Mouse (Mus musculus) midbrain, embryonic 15.5 days (tissue): Measurements from ENCODE around the gene Car9. TPM values are rescaled to one million over a fixed set of nuclear protein-coding genes. Genes with fewer than 3 reads are reported as not detected.
A peak's percentile ranks its signal among the peaks of the same experiment; 100 is the strongest.

Experiments used
- ATAC-seq: fragments of 200-750 bp; cut with Nextera tagmentation; replicated peaks from 2 replicates; pipeline ENCODE4 v1.8.0; 2017; ENCODE audit warnings: moderate TSS enrichment
- H3K27ac ChIP-seq: fragments of 300-500 bp; sonication (generic); 2 replicates; pipeline ENCODE4 v1.5.1; 2015; ENCODE audit warnings: mild to moderate bottlenecking, inconsistent platforms
- H3K27me3 ChIP-seq: fragments of 300-500 bp; sonication (generic); replicated peaks from 2 replicates; pipeline ENCODE4 v1.6.1; 2015; ENCODE audit warnings: inconsistent platforms
- H3K36me3 ChIP-seq: fragments of 300-500 bp; sonication (generic); replicated peaks from 2 replicates; pipeline ENCODE4 v1.6.1; 2015; ENCODE audit warnings: inconsistent platforms
- H3K4me1 ChIP-seq: fragments of 300-500 bp; sonication (generic); 2 replicates; pipeline ENCODE4 v1.6.1; 2015; ENCODE audit warnings: inconsistent platforms
- H3K4me2 ChIP-seq: fragments of 300-500 bp; sonication (generic); 2 replicates; pipeline ENCODE4 v1.6.1; 2015; ENCODE audit warnings: inconsistent platforms, mild to moderate bottlenecking, moderate library complexity
- H3K4me3 ChIP-seq: fragments of 300-500 bp; sonication (generic); 2 replicates; pipeline ENCODE4 v1.5.1; 2015; ENCODE audit warnings: mild to moderate bottlenecking, inconsistent platforms
- H3K9ac ChIP-seq: fragments of 300-500 bp; sonication (generic); 2 replicates; pipeline ENCODE4 v1.6.1; 2015; ENCODE audit warnings: mild to moderate bottlenecking, inconsistent platforms
- H3K9me3 ChIP-seq: fragments of 300-500 bp; sonication (generic); 2 replicates; pipeline ENCODE4 v1.6.1; 2016; ENCODE audit warnings: inconsistent platforms
- WGBS: fragments of 180-500 bp; shearing (Covaris S2); methylation state at CpG from one replicate; pipeline ENCODE4 v1.1.7; 2015; ENCODE audit warnings: mixed read lengths; 5-methylcytosine and 5-hydroxymethylcytosine counted together
- polyA plus RNA-seq: library from polyadenylated mRNA; unstranded; fragments of >200 nt; fragmentation: Nextera tagmentation; extraction: Ambion mirVana; gene quantifications from 2 replicates; pipeline ENCODE4 v1.2.1, GENCODE M21; 2015

Gene Car9
- polyA plus RNA-seq, 1 experiment from 2014 or later, result 0.32 TPM

- ATAC-seq, result no peak
- H3K9ac ChIP-seq, result no peak overlapping the region
- no peak overlapping the region for H3K4me3 ChIP-seq
- H3K27me3 ChIP-seq, result no peaks in the 10 kb centered on the region
- 88% methylated on average over 4 of the region's 4 CpGs for WGBS
- no peaks in the 10 kb centered on the region for H3K36me3 ChIP-seq
- H3K4me2 ChIP-seq, result no peak overlapping the region
- peaks cover 32% of the 10 kb centered on the region for H3K4me1 ChIP-seq
- no peak overlapping the region for H3K27ac ChIP-seq
- H3K9me3 ChIP-seq, result no peaks in the 10 kb centered on the region
These were observed 8.8 kb upstream of the Car9 start for GRCm38 (mm10) chr4:43497946-43498345.

- Histone ChIP-seq H3K9me3 (no peaks in the 10 kb centered on the region), H3K4me3 (peak overlapping the region; percentile 53), H3K4me2 (peak overlapping the region; percentile 84), H3K27ac (no peak overlapping the region), H3K9ac (0 out of 2 replicates have a peak overlapping the region, but pooled peaks have one; percentile 50), H3K27me3 (no peaks in the 10 kb centered on the region), H3K36me3 (no peaks in the 10 kb centered on the region), H3K4me1 (peaks cover 30% of the 10 kb centered on the region)
- WGBS, result 16% methylated on average over 8 of the region's 8 CpGs
- peak; percentile 32; the same call in 1 of the 2 replicates for ATAC-seq
These were observed 7.8 kb upstream of the Car9 start for GRCm38 (mm10) chr4:43498983-43499382.

GRCm38 (mm10) chr4:43499407-43500333 lies 7.1 kb upstream of the Car9 start, which contains the start of gene Arhgef39:
TSS of gene Arhgef39 (minus strand) at chr4:43499695.
- ATAC-seq, result peak; percentile 87
- Histone ChIP-seq H3K9me3 (no peaks in the 10 kb centered on the region), H3K4me1 (peaks cover 23% of the 10 kb centered on the region), H3K4me3 (peak within 1 kb of the TSS; percentile 53), H3K9ac (peak within 1 kb of the TSS; percentile 50), H3K27ac (no peak within 1 kb of the TSS), H3K36me3 (no peaks in the 10 kb centered on the region), H3K4me2 (peak within 1 kb of the TSS; percentile 84), H3K27me3 (no peaks in the 10 kb centered on the region)
- WGBS, result 6% methylated on average over 50 of the region's 50 CpGs

- no peak overlapping the region for H3K27ac ChIP-seq
- peaks cover 13% of the 10 kb centered on the region for H3K4me1 ChIP-seq
- no peak overlapping the region for H3K4me2 ChIP-seq
- no peak for ATAC-seq
- WGBS, result 66% methylated on average over 2 of the region's 2 CpGs
- H3K9ac ChIP-seq, result no peak overlapping the region
- H3K27me3 ChIP-seq, result peaks cover 9% of the 10 kb centered on the region
- H3K4me3 ChIP-seq, result no peak overlapping the region
- H3K36me3 ChIP-seq, result no peaks in the 10 kb centered on the region
- no peaks in the 10 kb centered on the region for H3K9me3 ChIP-seq
These were observed 3.7 kb upstream of the Car9 start for GRCm38 (mm10) chr4:43503041-43503440.

GRCm38 (mm10) chr4:43503506-43503905 lies 3.3 kb upstream of the Car9 start:
- Histone ChIP-seq H3K4me3 (no peak overlapping the region), H3K27ac (no peak overlapping the region), H3K4me2 (no peak overlapping the region), H3K9ac (no peak overlapping the region), H3K27me3 (peaks cover 9% of the 10 kb centered on the region), H3K9me3 (no peaks in the 10 kb centered on the region), H3K4me1 (peaks cover 18% of the 10 kb centered on the region), H3K36me3 (no peaks in the 10 kb centered on the region)
- no peak for ATAC-seq
- 82% methylated on average over 6 of the region's 6 CpGs for WGBS

GRCm38 (mm10) chr4:43504269-43504668 lies 2.5 kb upstream of the Car9 start:
- Histone ChIP-seq H3K4me1 (peaks cover 16% of the 10 kb centered on the region), H3K4me2 (no peak overlapping the region), H3K9me3 (no peaks in the 10 kb centered on the region), H3K4me3 (no peak overlapping the region), H3K9ac (no peak overlapping the region), H3K27me3 (peaks cover 13% of the 10 kb centered on the region), H3K36me3 (no peaks in the 10 kb centered on the region), H3K27ac (no peak overlapping the region)
- no peak for ATAC-seq
- 83% methylated on average over 4 of the region's 4 CpGs for WGBS

- Histone ChIP-seq H3K4me1 (peaks cover 10% of the 10 kb centered on the region; the same call in 1 of the 2 replicates), H3K4me2 (no peak overlapping the region), H3K36me3 (no peaks in the 10 kb centered on the region), H3K27ac (no peak overlapping the region), H3K9ac (no peak overlapping the region), H3K4me3 (no peak overlapping the region), H3K27me3 (peaks cover 13% of the 10 kb centered on the region), H3K9me3 (no peaks in the 10 kb centered on the region)
- WGBS, result 62% methylated on average over 8 of the region's 8 CpGs
- no peak for ATAC-seq
These were observed 692 bp upstream of the Car9 start for GRCm38 (mm10) chr4:43506074-43506473.

GRCm38 (mm10) chr4:43507938-43508665 lies 1.3 kb downstream of the Car9 start:
- Histone ChIP-seq H3K27me3 (peaks cover 13% of the 10 kb centered on the region), H3K9ac (no peak overlapping the region)

GRCm38 (mm10) chr4:43508666-43508997 lies 1.9 kb downstream of the Car9 start:
- H3K27me3 ChIP-seq, result peaks cover 13% of the 10 kb centered on the region
- no peaks in the 10 kb centered on the region for H3K36me3 ChIP-seq
- peak overlapping the region; percentile 21 for H3K4me3 ChIP-seq
- 10% methylated on average over 13 of the region's 13 CpGs for WGBS
- peak overlapping the region; percentile 40 for H3K4me2 ChIP-seq
- peaks cover 10% of the 10 kb centered on the region; the same call in 1 of the 2 replicates for H3K4me1 ChIP-seq
- no peak; the same call in 1 of the 2 replicates for ATAC-seq
- no peak overlapping the region for H3K27ac ChIP-seq
- H3K9ac ChIP-seq, result no peak overlapping the region
- no peaks in the 10 kb centered on the region for H3K9me3 ChIP-seq

More at GRCm38 (mm10) chr4:43507938-43508665, 1.3 kb downstream of the Car9 start:
- no peaks in the 10 kb centered on the region for H3K9me3 ChIP-seq
- peaks cover 10% of the 10 kb centered on the region; the same call in 1 of the 2 replicates for H3K4me1 ChIP-seq
- WGBS, result 14% methylated on average over 21 of the region's 22 CpGs
- peak overlapping the region; percentile 21 for H3K4me3 ChIP-seq
- peak overlapping the region; percentile 40 for H3K4me2 ChIP-seq
- H3K36me3 ChIP-seq, result no peaks in the 10 kb centered on the region
- ATAC-seq, result no peak; the same call in 1 of the 2 replicates
- no peak overlapping the region for H3K27ac ChIP-seq

- Histone ChIP-seq H3K27me3 (peaks cover 13% of the 10 kb centered on the region), H3K4me1 (peaks cover 10% of the 10 kb centered on the region; the same call in 1 of the 2 replicates), H3K9me3 (no peaks in the 10 kb centered on the region), H3K9ac (no peak overlapping the region), H3K27ac (no peak overlapping the region), H3K4me3 (no peak overlapping the region), H3K36me3 (no peaks in the 10 kb centered on the region), H3K4me2 (peak overlapping the region; percentile 40; the same call in 1 of the 2 replicates)
- 30% methylated on average over 9 of the region's 9 CpGs for WGBS
- no peak for ATAC-seq
These were observed 2.3 kb downstream of the Car9 start for GRCm38 (mm10) chr4:43509109-43509508.

GRCm38 (mm10) chr4:43511675-43512454 lies 5.1 kb downstream of the Car9 start:
- Histone ChIP-seq H3K36me3 (no peaks in the 10 kb centered on the region), H3K9ac (no peak overlapping the region), H3K4me2 (no peak overlapping the region), H3K4me1 (peaks cover 10% of the 10 kb centered on the region; the same call in 1 of the 2 replicates), H3K9me3 (no peaks in the 10 kb centered on the region), H3K4me3 (no peak overlapping the region), H3K27me3 (peaks cover 8% of the 10 kb centered on the region), H3K27ac (no peak overlapping the region)
- ATAC-seq, result no peak
- WGBS, result 76% methylated on average over 19 of the region's 19 CpGs
